Mouse (Mus musculus) kidney, postnatal 4 days (tissue): Measurements from ENCODE around the gene Neurod4.
"Not testable (repeated sequence)": the region's sequence is repeated elsewhere in the genome, so short reads cannot be mapped to it uniquely, and the experiment has no call there.

Source experiments
- DNase-seq, 2 experiments: peaks; one replicate each; pipeline ENCODE4 v3.0.0; 2021; ENCODE audit warnings: mixed read lengths in 2 of 2

Gene Neurod4

DNA sequence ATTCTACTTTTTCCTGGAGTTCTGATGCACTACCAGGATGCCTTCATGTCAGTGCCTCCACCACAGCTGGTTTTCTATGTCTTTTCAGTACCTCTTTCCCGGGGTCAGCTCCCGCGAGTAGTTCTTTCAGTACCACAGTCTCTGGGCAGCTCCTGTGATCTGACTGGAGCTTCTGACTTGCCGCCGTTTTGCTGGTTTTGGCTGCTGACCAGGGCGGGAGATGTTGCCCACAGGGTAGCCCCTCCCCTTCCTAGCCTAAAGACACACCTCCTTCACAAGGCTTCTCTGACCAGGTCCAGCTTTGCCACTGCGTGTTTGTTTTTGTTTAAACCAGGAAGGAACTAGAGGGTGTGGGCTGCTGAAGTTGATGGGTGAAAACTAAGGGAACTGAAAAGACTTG lies at the start of gene Neurod4:
TSS of gene Neurod4 (minus strand) at position 175 of the 400 bp plus-strand sequence.
- peak; percentile 68 to 80 for DNase-seq

DNA sequence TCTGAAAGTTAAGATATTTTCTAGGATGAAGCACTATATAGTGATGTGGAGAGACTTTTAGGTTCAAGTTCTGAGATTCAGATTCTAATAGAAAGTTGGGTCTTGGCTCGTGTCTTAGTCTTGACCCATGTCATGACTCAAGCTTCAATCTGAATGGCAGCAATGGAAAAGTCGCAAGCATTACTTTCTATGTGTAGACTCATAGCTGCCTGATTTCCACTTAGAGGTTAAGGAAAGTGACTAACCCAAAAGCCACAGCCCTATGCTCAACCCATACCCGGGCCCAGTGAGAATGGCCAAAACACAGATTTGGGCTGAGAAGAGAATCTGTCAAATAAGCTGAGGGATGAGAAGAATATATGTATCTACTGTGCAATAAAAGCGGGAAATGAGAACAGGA lies 44.2 kb upstream of the Neurod4 start:
- DNase-seq: no peak

DNA sequence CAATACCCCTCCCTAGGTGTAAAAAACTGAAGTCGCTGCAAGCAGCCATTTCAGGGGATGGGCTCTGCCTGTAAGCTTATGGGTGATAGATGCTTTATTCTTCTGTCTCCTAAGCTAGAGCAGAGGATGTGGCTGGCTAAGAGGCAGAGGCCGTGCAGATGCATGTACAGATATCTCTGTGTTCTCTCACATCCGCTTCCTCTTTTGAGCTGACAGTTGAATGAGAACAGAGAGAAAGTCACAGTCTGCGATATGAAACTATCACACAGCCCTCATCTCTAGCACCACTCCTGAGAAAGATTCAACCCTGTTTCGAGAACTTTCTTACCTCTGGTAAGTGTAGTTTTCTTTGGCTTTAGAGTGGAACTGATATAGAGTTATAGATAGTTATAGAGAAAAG lies 42.6 kb upstream of the Neurod4 start, which contains the start of gene Tespa1:
TSS of gene Tespa1 (plus strand) at position 234 of the 400 bp plus-strand sequence.
- DNase-seq: no peak

DNA sequence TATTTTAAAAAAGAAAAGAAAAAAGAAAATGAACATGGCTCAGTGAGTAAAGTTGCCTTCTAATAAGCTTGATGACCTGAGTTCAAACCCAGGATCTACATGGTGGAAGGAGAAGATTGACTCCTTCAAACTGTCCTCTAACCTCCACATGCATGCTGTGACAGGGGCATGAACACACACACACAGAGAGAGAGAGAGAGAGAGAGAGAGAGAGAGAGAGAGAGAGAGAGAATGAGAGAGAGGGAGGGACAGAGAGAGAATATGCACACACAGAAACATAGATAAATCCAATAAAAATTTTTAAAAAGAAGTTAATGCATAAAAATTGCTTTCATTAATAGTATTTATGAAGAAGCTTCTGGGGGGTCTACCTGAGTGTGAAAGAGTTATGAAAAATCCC lies 42.0 kb upstream of the Neurod4 start:
- no peak for DNase-seq

DNA sequence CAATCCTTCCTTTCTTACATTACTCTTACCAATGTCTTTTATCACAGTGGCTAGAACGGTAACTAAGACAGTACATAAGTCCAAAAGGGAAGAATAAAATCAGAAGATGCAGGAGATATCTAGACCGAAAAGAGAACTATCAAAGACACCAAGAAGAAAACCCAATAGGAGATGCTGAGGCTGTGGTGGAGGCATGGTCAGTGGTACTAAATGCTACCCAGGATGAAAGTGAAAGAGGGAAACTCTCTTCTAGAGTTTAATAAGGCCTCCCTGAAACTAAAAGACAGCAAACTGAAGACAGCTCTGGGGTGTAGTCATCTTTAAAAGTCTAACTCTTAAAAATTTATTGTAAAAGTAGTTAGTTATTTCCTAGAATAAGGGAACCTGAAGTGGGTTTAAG lies 40.7 kb upstream of the Neurod4 start:
- DNase-seq: no peak

DNA sequence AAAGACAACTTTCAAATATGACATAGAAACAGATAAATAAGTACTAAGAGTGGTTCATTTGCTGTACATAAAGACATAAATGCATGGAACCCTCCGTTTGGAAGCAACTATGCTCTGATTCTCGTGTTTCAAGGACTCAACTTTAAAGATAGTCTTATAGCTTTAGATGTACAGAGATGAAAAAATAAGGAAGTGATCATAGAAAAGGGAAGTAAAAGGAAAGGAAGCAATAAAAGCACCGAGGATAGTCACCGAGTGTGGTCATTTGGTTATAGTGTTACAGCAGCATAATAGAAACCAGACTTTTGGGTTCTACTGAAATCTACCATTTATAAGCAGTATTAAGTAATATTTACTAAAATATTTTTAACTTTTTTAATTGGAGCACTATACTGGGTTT lies 38.7 kb upstream of the Neurod4 start:
- DNase-seq: no peak

DNA sequence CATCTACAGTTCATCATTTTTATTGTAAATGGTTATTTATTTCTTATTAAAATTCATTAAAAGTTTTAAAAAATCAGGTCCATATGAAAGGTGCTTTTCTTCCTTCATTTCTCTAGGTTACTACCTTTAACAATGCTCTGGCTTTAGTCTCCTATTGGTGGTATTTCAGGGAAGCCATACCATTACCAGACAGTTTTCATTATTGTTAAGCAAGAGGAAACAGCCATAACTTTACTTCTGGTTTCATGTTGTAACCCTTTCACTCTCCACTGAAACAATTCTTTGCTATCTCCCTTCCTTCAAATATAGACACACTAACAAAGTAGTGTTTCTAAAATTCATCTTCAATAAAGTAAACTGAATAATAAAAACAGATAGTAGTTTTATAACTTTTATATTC lies 35.8 kb upstream of the Neurod4 start:
- DNase-seq: no peak

DNA sequence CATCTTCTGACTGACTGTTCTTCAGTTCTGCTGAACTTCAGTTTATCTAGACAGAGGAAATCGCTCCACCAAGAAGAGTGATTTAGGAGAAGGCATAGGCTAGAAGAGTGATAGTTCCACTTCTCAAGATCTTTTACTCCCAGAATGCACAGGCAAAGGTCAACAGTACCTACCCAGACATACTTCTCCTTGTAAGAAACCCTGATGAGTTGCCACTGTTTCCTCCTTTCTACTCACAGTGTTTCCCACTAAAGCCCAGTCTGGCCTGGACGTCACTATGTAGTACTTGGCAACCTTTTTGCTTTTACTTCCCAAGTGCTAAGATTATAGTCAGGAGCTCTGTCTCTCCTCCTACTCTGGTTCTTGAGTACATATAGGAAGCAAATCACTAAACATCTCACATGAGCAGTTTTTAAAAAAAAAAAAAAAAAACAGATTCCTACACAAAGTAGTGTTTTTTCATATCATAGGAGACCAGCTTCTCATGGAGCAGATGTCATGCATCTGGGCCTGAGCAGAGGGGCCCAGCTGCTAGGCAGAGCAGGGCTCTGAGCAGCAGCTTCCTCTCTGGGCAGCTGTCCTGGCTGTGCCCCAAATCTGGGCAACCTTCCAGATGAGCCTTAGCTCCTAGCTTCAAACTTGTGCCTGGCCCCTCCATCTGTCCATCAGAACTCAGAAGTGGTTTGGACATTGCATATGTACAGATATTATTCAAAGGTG lies 34.2 kb upstream of the Neurod4 start:
- peak in 1 of 2 experiments; percentile 13 for DNase-seq

DNA sequence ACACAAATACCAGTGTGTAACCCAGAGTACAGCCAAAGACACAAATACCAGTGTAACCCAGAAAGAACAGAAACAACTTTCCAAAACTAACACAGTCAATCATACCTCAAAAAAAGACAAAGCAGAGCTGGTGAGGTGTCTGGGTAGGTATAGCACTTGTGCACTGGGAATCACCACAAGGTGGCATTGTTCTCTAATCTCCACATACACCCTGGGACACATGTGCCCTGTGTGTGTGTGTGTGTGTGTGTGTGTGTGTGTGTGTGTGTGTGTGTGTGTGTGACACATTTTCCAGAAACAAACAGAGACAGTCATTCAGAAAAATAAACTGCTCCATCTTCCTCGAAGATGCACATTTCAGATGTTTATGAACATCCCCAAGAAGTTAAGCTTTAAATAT lies 33.5 kb upstream of the Neurod4 start:
- DNase-seq: peak in 1 of 2 experiments; percentile 2

DNA sequence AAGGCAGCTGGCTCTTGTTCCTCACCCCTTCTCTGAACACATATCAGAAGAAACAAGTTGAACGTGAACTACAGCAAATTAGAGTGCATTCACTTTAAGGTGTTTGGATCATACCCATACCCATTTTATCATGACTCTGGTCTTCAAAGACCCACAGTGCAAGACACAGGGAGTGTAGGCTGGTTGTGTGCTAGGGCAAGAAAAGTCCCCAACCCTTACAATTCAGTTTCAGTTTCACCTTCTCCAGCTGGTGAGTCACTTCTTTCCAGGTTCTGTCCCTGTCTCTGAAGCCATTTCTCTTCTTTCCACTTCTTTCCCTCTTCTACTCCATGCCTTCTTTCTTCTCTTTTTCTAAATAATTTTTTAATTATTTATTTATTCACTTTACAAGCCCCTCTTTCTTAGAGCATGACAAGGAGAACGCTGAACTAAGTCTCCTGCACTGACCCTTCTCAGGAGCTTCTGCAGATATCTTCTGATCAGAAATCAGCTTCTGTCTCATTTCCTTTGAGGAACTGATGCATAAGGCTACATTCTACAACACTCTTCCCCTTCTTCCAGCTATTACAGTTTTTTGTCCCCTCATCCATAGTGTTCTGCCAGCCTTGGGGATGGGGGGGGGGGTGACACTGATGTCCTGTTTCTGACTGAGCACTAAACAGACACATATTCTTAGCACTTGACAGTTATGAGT lies 31.6 kb upstream of the Neurod4 start:
- DNase-seq: no peak

DNA sequence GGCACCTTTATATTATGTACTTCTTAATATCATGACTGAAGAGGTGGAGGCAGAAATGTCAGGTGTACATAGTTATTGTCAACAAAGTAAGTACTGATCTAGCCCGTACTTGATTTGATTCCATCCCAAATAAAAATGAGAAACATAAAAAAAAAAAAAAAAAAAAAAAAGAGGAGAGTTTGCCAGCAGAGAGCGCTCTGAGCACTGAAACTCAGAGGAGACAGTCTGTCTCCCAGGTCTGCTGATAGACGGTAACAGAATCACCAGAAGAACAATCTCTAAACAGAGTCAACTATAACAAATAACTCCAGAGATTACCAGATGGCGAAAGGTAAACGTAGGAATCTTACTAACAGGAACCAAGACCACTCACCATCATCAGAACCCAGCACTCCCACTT lies 24.1 kb upstream of the Neurod4 start:
- DNase-seq: not testable (repeated sequence)

DNA sequence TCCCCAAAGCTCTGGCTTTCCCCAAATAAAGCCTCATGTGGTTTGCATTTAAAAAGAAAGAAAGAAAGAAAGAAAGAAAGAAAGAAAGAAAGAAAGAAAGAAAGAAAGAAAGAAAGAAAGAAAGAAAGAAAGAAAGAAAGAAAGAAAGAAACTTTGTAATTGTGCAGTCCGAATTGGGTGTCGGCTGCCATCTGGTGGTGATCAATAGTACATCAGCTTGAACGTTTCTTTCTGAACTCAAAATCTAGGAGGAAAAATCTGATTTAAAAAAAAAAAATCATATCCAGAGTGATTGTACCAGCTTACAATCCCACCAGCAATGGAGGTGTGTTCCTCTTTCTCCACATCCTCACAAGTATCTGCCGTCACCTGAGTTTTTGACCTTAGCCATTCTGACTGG lies 18.7 kb upstream of the Neurod4 start:
- peak; percentile 11 to 13 for DNase-seq

DNA sequence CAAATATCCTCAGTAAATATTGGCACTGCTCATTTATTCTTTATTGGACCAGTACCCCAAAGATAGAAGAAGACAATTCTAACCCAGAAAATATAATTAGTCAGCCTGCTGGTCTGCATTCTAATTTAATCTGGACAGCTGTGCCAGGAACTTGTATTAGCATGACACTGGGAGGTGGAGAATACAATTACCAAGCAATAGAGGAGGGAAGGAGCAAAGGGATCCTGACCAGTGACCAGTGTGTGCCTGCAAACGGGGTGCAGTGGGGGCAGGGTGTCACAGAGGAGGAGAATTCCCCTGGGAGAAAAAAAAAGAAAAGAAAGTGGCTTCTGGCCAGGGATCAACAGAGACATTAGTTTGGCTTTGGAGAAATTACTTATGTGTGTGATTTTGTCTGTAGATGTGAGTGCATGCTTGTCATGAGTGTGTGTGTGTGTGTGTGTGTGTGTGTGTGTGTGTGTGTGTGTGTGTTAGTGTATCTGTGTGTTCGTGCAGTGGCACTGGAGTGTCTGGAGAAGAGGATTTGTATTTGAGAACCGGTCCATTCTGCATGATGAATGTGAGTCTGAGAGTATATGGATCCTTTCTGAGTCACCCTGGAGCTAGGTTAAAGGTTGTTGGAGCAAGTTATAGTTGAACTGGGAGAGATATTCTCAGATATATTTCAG lies 13.8 kb upstream of the Neurod4 start:
- DNase-seq: no peak

DNA sequence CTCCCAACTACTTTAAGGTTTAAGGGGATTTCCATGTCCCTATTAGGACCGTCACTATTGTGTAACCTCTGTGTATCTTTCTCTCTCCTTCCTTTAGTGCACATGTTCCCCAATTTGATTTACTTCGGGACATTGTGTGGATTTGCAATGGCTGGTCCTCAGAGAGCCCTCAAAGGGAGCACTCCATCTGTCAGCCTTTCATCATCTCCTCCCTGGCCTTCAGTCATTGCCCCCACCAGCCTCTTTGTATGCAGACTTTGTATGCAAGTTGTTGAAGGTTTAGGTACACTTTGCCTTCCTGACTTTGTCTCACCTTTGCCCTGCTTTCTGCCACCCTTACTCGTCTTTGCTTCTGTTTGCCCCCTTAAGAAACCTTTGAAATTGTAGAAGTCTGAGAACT lies 8.0 kb upstream of the Neurod4 start:
- DNase-seq: no peak

DNA sequence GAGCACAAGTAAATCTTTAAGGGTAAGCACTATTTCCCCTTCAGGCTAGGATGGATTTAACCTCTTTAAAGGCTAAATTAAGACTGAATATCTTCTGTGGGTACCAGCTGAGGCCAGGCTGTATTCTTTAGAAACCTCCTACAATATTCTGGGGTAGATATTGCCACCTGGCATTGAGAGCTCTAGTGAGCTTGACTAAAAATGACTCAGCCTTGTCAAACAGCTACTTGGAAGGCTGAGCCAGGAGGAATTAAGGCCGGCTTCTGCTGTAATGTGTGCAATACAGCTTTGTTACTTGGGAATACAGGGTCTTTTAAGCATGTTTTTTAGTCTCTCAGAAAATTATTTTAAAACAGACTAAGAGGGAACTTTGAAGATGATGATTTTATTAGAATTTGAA lies 7.2 kb upstream of the Neurod4 start:
- DNase-seq: no peak

DNA sequence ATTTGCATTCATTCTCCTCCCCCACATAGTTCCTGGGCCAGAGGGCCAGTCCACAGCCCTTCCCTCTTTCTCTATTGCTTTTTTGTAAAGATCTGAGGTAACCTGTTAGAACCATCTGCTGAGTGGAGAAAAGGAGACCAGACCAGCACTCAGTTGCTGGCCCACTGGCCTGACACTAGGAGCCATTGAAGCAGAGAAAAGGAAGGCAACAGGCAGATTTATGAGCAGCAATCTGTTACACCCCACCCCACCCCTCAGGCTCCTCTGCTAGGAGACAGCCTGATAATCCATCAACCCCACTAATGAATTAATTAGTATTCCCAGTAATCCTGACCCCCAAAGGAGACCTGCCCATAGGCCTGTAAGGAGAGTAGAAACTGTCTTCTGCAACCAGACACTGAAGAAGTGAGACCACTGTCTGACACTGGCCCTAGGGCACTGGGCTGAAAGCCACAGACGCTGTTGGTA lies 2.0 kb upstream of the Neurod4 start:
- DNase-seq: no peak

DNA sequence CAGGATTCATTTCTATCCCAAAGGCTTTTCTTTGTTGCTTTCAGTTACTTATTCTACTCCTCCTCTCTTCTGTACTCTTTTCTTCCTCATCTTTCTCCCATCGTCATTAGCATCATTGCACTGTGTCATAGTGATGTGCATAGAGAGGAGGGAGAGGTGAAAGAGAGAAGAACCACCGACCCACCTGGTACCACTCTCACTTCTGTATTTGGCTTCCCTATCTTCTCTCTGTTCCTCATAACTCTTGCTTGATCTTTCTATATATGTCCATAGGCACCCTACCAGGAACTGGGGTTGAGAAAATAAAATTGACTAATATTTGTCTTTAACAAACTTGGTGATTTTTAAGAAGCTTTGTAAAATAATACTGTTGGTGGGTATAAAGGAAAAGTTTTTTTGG lies 3.5 kb downstream of the Neurod4 start:
- DNase-seq: no peak

DNA sequence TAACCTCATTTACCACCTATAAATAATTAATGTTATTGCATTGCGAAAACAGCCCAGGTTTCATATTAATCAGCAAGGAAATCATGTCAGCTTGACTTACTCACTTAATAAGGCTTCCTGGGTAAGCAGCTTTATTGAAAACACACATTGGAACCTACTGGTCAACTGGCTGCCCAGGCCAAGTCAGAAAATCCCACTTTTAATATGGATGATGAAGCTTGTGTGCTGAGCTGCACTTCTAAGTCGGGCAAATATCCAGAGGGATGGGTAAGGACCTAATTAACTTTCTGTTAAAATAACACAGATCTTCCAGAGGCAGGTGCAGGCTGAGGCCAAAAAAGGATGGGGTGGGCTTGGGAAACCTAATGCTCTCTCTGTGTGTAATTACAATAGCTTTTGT lies 4.3 kb downstream of the Neurod4 start:
- DNase-seq: no peak

DNA sequence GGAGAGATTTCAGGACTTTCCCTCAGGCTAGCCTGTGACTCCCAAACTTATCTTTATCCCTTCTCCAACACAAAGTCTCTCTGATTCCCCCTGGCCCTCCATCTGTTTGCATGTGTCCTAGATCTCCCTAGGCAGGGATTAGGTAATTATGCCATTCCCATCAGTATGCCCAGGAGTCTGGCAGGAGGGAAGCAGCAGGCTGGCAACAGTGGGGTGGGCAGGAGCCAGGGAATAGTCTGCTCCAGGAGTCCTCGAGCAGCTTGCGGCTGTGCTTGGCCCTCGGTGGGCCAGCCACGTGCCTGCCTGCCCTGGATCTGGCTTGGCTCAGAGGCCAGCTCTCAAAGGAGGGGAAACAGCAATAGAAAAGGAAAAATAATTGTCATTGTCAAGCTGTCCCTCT lies 16.8 kb downstream of the Neurod4 start:
- no peak for DNase-seq

DNA sequence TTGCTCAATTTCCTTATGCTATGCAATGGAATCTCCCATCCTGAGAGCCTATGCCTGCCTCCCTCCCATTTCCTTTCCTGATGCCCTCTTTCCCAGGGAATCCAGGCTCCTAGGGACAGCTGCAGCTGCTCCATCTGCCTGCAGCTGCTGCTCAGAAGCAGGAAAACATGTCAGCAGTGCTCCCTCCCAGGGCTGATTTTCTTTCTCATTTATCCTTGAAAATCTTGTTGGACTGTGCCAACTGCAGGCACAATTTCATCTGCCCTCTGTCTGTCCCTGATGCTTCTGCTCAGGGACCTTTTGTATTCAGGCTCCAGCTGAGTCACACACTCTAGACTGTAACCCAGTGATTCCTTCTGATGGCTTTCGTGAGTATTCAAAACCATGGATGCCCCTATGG lies 20.6 kb downstream of the Neurod4 start:
- no peak for DNase-seq

DNA sequence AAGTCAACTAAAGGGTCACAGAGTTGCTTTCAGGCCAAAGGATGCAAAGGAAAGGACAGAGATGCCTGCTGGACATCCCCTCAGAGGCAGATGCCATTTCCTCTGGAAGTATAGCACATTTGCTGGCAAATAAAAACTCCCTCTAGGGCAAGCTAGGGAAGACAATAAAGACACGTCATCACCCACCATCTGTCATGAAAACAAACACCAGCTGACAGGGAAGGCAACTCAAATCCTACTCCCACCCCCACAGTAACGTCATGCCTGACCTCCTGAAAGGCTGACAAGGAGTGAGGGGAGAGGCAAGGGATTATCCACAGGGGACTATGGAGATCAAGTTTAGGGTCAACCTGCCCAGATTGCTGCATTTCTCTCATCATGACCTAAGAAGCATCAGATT lies 35.8 kb downstream of the Neurod4 start:
- no peak for DNase-seq

DNA sequence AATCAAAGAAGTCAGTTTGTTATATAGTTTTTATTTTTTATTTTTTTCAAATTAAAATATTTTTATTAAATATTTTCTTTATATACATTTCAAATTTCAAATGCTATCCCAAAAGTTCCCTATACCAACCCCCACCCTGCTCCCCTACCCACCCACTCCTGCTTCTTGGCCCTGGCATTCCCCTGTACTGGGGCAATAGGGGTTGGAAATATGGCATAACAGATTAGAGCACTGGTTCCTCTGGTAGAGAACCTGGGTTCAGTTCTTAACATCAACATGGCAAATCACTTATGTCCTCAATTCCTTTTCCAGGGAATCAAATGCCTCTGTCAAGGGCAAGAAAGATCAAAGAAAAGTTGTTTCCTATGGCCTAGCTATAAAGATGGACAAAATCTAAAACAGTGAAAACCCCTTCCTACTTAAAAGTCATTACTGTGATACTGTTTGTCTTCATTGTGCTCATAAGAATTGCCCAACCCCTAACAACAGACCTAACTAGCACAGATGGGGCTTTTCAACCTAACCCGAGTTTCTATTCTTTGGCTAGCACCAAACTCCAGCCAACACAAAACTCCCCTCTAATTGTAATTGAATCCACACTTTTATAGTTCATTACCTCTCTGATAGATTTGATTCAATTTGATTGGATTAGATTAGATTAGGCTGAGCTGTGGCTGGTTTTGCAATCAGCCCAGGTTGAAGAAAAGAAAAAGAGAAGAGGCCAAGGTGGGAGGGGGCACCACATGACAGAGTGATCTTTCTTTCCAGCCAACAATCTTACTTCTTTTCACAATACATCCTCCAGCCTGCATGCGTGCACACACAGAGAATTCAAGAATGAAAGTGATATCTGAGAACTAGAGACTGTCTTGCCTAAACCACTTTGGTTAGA lies 41.5 kb downstream of the Neurod4 start:
- DNase-seq: no peak

DNA sequence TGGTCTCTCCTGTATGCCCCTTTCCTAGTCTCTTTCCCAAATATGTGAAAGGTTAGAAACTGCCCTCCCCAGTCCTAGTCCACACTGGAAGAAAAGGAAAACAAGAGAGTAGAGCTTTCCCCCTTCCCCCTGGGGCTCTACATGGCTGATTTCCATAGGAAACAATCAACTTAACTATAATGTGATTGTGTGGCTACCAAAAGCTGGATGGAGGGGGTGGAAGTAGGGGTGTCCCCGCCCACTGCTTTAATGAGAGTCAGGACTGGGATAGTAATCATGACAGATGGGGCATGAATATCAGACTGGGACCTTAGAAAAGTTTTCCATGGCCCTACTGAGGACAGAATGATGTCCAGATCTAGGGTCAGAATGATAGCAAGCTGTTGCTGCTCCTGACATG lies 45.5 kb downstream of the Neurod4 start:
- DNase-seq: no peak
